Mouse (Mus musculus): Measurements from ENCODE around the gene Slc35f1. TPM values are rescaled to one million over a fixed set of nuclear protein-coding genes. Genes with fewer than 3 reads are reported as not detected.

Slc35f1 gene
- total and polyA plus RNA-seq, 2 experiments from 2014 or later, result 37.8 to 110 TPM

DNA sequence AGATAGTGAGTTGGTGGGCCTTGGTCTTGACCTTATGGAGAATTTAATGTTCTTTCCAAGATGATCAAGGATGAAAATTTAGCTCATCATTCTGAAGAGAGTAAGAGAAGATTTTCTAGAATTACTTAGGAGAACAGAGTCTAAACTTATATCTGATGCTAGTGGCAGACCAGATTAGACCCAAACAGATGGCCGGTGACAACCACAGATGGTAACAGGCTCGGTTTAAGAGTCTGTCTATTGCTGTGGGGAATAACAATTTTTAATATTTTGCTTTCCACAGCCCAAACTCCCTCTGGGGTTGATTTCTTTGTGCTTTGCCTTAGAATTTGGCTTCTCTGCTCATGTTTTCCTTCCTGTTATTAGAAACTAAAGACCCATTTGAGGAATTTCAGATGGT lies 96.7 kb downstream of the Slc35f1 start:
- Histone ChIP-seq H3K4me3 (ENCODE audit: low read depth, low read length) (no peak overlapping the region), H3K9ac (no peak overlapping the region), H3K4me1 (ENCODE audit: insufficient read depth) (no peaks in the 10 kb centered on the region), H3K27ac (ENCODE audit: low read depth, low read length) (no peak overlapping the region), H3K36me3 (ENCODE audit: insufficient read depth) (no peaks in the 10 kb centered on the region), H3K27me3 (ENCODE audit: insufficient read depth, low read length) (no peaks in the 10 kb centered on the region), H3K9me3 (ENCODE audit: low read length) (no peaks in the 10 kb centered on the region), H3K4me2 (ENCODE audit: low read depth) (no peak overlapping the region)
- 66% methylated on average over 2 of the region's 2 CpGs for WGBS
- no peak for TF ChIP-seq CTCF (IDR thresholded peaks at IDR 0.05; ENCODE audit: low read depth)
- DNase-seq (peak; percentile 57), ATAC-seq (0 out of 2 replicates have a peak, but pooled peaks have one; percentile 47)

DNA sequence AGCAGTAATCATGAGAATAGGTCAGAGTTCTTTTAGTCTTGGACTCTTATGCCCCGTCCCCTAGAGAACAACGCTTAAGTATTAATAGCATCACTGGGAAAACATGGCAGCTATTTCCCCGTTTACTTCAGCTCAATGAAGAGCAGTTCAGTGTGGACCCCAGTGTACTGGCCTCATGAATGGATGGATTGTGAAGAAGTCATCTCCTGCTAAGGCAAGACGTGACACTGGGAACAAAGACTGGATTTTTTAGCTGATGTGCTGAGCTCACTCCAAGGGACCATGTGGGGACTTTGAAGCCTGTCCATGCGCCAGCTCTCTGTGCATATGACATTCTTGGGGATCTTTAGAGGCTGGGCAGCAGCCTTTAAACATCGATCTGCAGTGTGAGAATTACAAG lies 101.2 kb downstream of the Slc35f1 start:
- Histone ChIP-seq H3K9me3 (ENCODE audit: low read length) (no peaks in the 10 kb centered on the region), H3K4me1 (ENCODE audit: insufficient read depth) (no peaks in the 10 kb centered on the region), H3K27ac (ENCODE audit: low read depth, low read length) (no peak overlapping the region), H3K36me3 (ENCODE audit: insufficient read depth) (no peaks in the 10 kb centered on the region), H3K27me3 (ENCODE audit: insufficient read depth, low read length) (no peaks in the 10 kb centered on the region), H3K9ac (no peak overlapping the region), H3K4me3 (ENCODE audit: low read depth, low read length) (no peak overlapping the region), H3K4me2 (ENCODE audit: low read depth) (no peak overlapping the region)
- 37% methylated on average over 6 of the region's 6 CpGs for WGBS
- DNase-seq (peak; percentile 14), ATAC-seq (peak; percentile 20; the same call in 1 of the 2 replicates)
- no peak for TF ChIP-seq CTCF (IDR thresholded peaks at IDR 0.05; ENCODE audit: low read depth)

DNA sequence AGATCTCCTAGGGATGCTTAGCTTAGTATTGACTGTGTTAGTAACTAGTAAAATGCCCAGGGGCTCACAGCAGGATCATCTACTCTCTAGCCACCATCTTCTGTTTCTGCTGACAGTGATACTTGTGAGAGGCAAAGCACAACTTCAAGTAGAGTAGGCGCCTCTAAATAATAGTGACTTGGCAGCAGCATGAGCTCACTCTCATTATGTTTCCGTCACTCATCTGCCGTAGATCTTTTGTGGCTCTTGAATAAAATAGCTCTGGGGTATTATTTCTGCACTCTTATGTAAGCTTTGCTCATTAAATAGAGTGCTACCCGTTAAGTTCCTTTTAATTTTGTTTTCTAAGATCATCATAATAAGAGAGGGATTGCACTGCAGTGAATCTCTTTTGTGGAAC lies 107.1 kb downstream of the Slc35f1 start:
- Histone ChIP-seq H3K4me1 (ENCODE audit: insufficient read depth) (no peaks in the 10 kb centered on the region), H3K27me3 (ENCODE audit: insufficient read depth, low read length) (no peaks in the 10 kb centered on the region), H3K9me3 (ENCODE audit: low read length) (no peaks in the 10 kb centered on the region), H3K27ac (ENCODE audit: low read depth, low read length) (no peak overlapping the region), H3K4me2 (ENCODE audit: low read depth) (no peak overlapping the region), H3K4me3 (ENCODE audit: low read depth, low read length) (no peak overlapping the region), H3K36me3 (ENCODE audit: insufficient read depth) (no peaks in the 10 kb centered on the region), H3K9ac (no peak overlapping the region)
- ATAC-seq (peak; percentile 63; the same call in 1 of the 2 replicates), DNase-seq (no peak)
- TF ChIP-seq CTCF (IDR thresholded peaks at IDR 0.05; ENCODE audit: low read depth), result no peak
- WGBS, result 12% methylated on average over 4 of the region's 4 CpGs

DNA sequence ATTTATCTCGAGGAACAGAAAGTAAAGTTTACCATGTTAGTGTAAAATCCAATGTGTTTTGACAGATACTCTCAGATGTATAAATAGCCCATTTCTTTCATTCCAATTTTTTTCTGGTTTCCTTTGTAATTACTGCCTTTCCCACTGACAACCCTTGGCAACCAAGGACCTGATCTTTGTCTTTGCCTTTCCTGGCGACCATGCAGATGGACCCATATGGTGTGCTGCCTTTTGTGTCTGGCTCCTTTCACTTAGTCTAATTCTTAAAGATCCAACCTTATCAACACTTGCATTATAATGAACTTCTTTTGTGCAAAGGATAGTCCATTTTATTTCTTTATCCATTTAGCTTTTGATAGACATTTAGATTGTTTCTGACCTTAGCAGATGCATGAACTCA lies 117.5 kb downstream of the Slc35f1 start:
- Histone ChIP-seq H3K36me3 (ENCODE audit: insufficient read depth) (no peaks in the 10 kb centered on the region), H3K4me2 (ENCODE audit: low read depth) (no peak overlapping the region), H3K9me3 (ENCODE audit: low read length) (no peaks in the 10 kb centered on the region), H3K27me3 (ENCODE audit: insufficient read depth, low read length) (no peaks in the 10 kb centered on the region), H3K4me1 (ENCODE audit: insufficient read depth) (0 out of 2 replicates have a peak, but pooled peaks cover 7% of the 10 kb centered on the region), H3K4me3 (ENCODE audit: low read depth, low read length) (no peak overlapping the region), H3K9ac (no peak overlapping the region), H3K27ac (ENCODE audit: low read depth, low read length) (no peak overlapping the region)
- WGBS, result 11% methylated on average over 2 of the region's 2 CpGs
- TF ChIP-seq CTCF (IDR thresholded peaks at IDR 0.05; ENCODE audit: low read depth), result no peak
- DNase-seq (no peak), ATAC-seq (peak; percentile 82)

DNA sequence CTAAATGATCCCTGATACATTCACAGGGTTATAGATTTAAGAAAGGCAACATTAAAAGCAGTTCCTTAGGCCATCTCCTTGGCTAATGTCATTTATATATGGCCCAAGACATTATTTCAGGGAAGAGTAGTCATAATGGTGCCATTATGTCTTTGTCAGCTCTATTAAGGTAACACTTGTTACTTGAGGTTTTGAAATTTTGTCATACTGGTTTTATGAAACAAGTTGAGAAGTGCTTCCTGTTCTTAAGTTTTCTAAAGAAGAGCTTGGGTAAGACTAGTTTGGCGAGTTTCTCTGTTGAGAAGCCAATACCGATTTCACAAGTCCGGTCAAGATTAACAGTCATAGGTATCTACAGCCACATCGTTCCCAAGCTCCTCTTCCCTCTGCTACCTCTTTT lies 122.5 kb downstream of the Slc35f1 start:
- no peak for ATAC-seq
- no peak overlapping the region for H3K4me2 ChIP-seq (ENCODE audit: low read depth)
- H3K4me3 ChIP-seq (ENCODE audit: low read depth, low read length), result no peak overlapping the region

DNA sequence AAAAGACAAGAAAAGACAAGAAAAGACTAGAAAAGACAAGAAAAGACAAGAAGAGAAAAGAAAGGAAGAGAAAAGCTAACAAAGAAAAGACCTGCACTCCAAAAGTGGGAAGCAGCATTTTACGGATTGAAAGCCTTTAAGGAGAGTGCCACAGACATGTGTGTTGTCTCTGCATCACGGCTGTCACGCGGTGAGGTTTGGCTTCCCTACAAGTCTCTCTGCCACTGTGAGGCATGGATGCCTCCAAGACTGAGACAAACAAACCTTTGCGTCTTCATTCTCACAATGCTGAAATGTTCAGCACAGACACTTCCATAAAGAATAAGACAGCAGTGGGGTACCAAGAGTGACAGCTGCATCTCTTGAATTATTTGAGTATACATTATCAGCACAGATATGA lies 124.0 kb downstream of the Slc35f1 start:
- no peaks in the 10 kb centered on the region for H3K9me3 ChIP-seq (ENCODE audit: low read length)

More for the DNA sequence above, 122.5 kb downstream of the Slc35f1 start:
- H3K36me3 ChIP-seq (ENCODE audit: insufficient read depth), result no peaks in the 10 kb centered on the region
- TF ChIP-seq CTCF (IDR thresholded peaks at IDR 0.05; ENCODE audit: low read depth), result no peak
- no peak for DNase-seq
- H3K9me3 ChIP-seq (ENCODE audit: low read length), result no peaks in the 10 kb centered on the region
- H3K27me3 ChIP-seq (ENCODE audit: insufficient read depth, low read length), result no peaks in the 10 kb centered on the region
- WGBS, result 97% methylated on average over 4 of the region's 4 CpGs
- 0 out of 2 replicates have a peak, but pooled peaks cover 2% of the 10 kb centered on the region for H3K4me1 ChIP-seq (ENCODE audit: insufficient read depth)
- no peak overlapping the region for H3K27ac ChIP-seq (ENCODE audit: low read depth, low read length)
- no peak overlapping the region for H3K9ac ChIP-seq

DNA sequence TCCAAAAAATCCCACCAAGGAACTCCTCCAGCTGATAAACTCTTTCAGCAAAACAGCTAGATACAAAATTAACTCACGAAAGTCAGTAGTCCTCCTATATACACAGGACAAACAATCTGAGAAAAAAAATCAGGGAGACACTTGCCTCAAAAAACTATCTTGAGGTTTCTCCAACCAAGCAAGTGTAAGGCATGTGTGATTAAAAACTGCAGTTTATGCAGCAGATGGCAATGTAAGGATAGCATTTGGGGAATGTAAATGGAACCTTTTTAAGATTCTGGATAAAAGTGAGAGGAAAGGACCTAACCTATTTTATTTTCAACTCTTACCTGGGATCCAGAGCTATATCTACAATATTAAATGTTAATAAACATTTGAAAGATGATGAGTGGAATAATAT lies 129.3 kb downstream of the Slc35f1 start:
- Histone ChIP-seq H3K27me3 (ENCODE audit: insufficient read depth, low read length) (no peaks in the 10 kb centered on the region), H3K27ac (ENCODE audit: low read depth, low read length) (no peak overlapping the region), H3K9ac (no peak overlapping the region), H3K9me3 (ENCODE audit: low read length) (no peaks in the 10 kb centered on the region), H3K36me3 (ENCODE audit: insufficient read depth) (no peaks in the 10 kb centered on the region), H3K4me3 (ENCODE audit: low read depth, low read length) (no peak overlapping the region), H3K4me1 (ENCODE audit: insufficient read depth) (no peaks in the 10 kb centered on the region), H3K4me2 (ENCODE audit: low read depth) (no peak overlapping the region)
- peak; percentile 42 for DNase-seq
- peak; percentile 42; the same call in 1 of the 2 replicates for ATAC-seq
- 70% methylated on average over 1 of the region's 1 CpGs for WGBS
- peak; percentile 12; the same call in 1 of the 2 replicates for TF ChIP-seq CTCF (IDR thresholded peaks at IDR 0.05; ENCODE audit: low read depth)

More for the DNA sequence above, 124.0 kb downstream of the Slc35f1 start:
- 53% methylated on average over 5 of the region's 5 CpGs for WGBS
- ATAC-seq (peak; percentile 87), DNase-seq (peak; percentile 63)
- H3K4me3 ChIP-seq (ENCODE audit: low read depth, low read length), result no peak overlapping the region
- H3K4me2 ChIP-seq (ENCODE audit: low read depth), result no peak overlapping the region
- H3K4me1 ChIP-seq (ENCODE audit: insufficient read depth), result no peaks in the 10 kb centered on the region
- H3K9ac ChIP-seq, result no peak overlapping the region
- H3K36me3 ChIP-seq (ENCODE audit: insufficient read depth), result no peaks in the 10 kb centered on the region
- TF ChIP-seq CTCF (IDR thresholded peaks at IDR 0.05; ENCODE audit: low read depth), result no peak
- H3K27me3 ChIP-seq (ENCODE audit: insufficient read depth, low read length), result no peaks in the 10 kb centered on the region
- H3K27ac ChIP-seq (ENCODE audit: low read depth, low read length), result 0 out of 2 replicates have a peak overlapping the region, but pooled peaks have one; percentile 1
